Mouse (Mus musculus) yolk sac, embryonic 10.5 days (tissue): Measurements from ENCODE around the gene Gnaz.

Experiments
- DNase-seq: peaks from one replicate; pipeline ENCODE4 v3.0.0-alpha.2; 2017; ENCODE audit warnings: low spot score

Gnaz gene

GRCm38 (mm10) chr10:75062621-75063020 lies 95.6 kb downstream of the Gnaz start:
- DNase-seq = no peak

GRCm38 (mm10) chr10:75063301-75063965 lies 96.5 kb downstream of the Gnaz start:
- DNase-seq = no peak

GRCm38 (mm10) chr10:75065691-75066090 lies 98.7 kb downstream of the Gnaz start:
- no peak for DNase-seq
